Mouse (Mus musculus) liver, adult 2 months (tissue): ENCODE measurements around the gene Cysrt1.

ENCODE experiments used
- CTCF ChIP-seq: fragments of 200-500 bp; IDR thresholded peaks from 2 replicates; pipeline ENCODE4 v1.5.1; 2011; ENCODE audit warnings: low read depth, low read length, control low read depth
- POLR2A ChIP-seq: fragments of 200-500 bp; IDR thresholded peaks from 2 replicates; pipeline ENCODE4 v1.6.1; 2011; ENCODE audit warnings: low read length, control low read depth; ENCODE audit not compliant: insufficient read depth; ENCODE audit errors: extremely low read depth

DNA sequence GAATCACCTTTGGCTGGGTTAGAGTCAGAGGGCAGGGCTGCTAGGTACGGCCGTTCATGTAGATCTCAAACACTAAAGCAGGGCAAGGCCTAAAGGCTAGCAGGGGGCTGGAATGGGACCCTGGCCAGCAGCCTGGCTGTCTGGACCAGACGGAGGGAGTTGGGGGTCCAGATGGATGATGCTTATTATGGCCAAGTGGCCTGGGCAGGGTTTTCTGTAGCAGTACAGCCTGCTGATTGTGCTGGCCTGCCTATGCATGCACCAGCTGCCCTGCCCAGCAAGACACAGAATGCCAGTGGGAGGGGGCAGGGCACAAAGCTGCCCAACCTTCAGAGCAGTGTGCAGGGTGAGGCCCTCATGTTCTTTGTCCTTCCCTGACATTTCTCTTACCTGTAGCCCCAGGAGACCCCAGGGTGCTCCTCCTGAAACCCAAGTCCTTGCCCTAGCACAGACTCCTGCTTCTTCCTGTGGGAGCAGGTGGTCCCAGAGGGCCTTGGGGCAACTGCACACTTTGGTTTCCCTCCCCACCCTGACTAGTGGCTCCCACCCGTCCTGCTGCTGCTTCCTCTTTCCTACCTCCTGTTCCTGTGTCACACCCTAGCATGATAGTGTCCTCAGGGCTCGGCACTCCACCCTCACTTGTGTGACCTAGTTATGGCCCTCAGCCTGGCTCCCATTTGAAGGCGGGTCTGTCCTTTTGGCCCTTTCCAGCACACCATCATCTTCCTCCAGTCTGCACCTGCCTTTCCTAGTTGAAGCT, 23.8 kb upstream of the Cysrt1 start:
- no peak for TF ChIP-seq POLR2A
- TF ChIP-seq CTCF = no peak
